Mouse (Mus musculus) midbrain, embryonic 13.5 days (tissue): ENCODE results near the gene Ang. TPM values are rescaled to one million over a fixed set of nuclear protein-coding genes. Genes with fewer than 3 reads are reported as not detected.

Source experiments
- polyA plus RNA-seq: library from polyadenylated mRNA; unstranded; fragments of >200 nt; fragmentation: Nextera tagmentation; extraction: Ambion mirVana; gene quantifications from 2 replicates; pipeline ENCODE4 v1.2.1, GENCODE M21; 2015

The Ang gene
- polyA plus RNA-seq, 1 experiment from 2014 or later: 2.2 TPM

Other genes starting within 250 kb of the Ang start
- 2.7 and 4.5 TPM in 2 replicates for gene Tep1, start 220.6 kb upstream of the Ang start, polyA plus RNA-seq
- gene Klhl33, start 193.6 kb upstream of the Ang start, polyA plus RNA-seq: 0.52 and 0.65 TPM in 2 replicates
- gene Osgep, start 166.3 kb upstream of the Ang start, polyA plus RNA-seq: 127 and 130 TPM in 2 replicates
- 279 and 280 TPM in 2 replicates for gene Apex1, start 166.2 kb upstream of the Ang start, polyA plus RNA-seq
- 78.9 and 85.3 TPM in 2 replicates for gene Pip4p1, start 160.3 kb upstream of the Ang start, polyA plus RNA-seq
- 29.1 and 31.1 TPM in 2 replicates for gene Pnp, start 160.1 kb upstream of the Ang start, polyA plus RNA-seq
- gene Gm49342, start 146.6 kb upstream of the Ang start, polyA plus RNA-seq: not detected in 2 replicates
- gene Pnp2, start 135.2 kb upstream of the Ang start, polyA plus RNA-seq: 0.23 and 0.55 TPM in 2 replicates
- gene Rnase10, start 83.4 kb upstream of the Ang start, polyA plus RNA-seq: not detected in 2 replicates
- gene Rnase9, start 49.3 kb upstream of the Ang start, polyA plus RNA-seq: not detected in 2 replicates
- not detected in 2 replicates for gene Rnase11, start 41.0 kb upstream of the Ang start, polyA plus RNA-seq
- gene Rnase12, start 33.5 kb upstream of the Ang start, polyA plus RNA-seq: not detected in 2 replicates
- 0.03 TPM in 1 of 2 replicates, not detected in the other for gene Olfr750, start 16.7 kb upstream of the Ang start, polyA plus RNA-seq
- 7.4 and 10.6 TPM in 2 replicates for gene Rnase4, start 73 bp upstream of the Ang start, polyA plus RNA-seq
- not detected in 2 replicates for gene Eddm3b, start 23.3 kb downstream of the Ang start, polyA plus RNA-seq
- 0.30 and 0.41 TPM in 2 replicates for gene Rnase6, start 32.8 kb downstream of the Ang start, polyA plus RNA-seq
- not detected in 2 replicates for gene Rnase1, start 55.6 kb downstream of the Ang start, polyA plus RNA-seq
- gene Rnase2b, start 71.1 kb downstream of the Ang start, polyA plus RNA-seq: not detected in 2 replicates
- gene Ang2, start 108.0 kb downstream of the Ang start, polyA plus RNA-seq: not detected in 2 replicates
- not detected in 2 replicates for gene Ear14, start 112.2 kb downstream of the Ang start, polyA plus RNA-seq
- not detected in 2 replicates for gene Rnase2a, start 165.0 kb downstream of the Ang start, polyA plus RNA-seq